Mouse (Mus musculus) cerebellum, adult 9-11 months (tissue): ENCODE results near the gene Wipi2.
A peak's percentile ranks its signal among the peaks of the same experiment; 100 is the strongest.

ENCODE experiments used
- DNase-seq: peaks from one replicate; pipeline ENCODE4 v3.0.0; 2022

Wipi2 gene

GRCm38 (mm10) chr5:142627398-142627797 is at the start of gene Wipi2:
Gene Wipi2 (plus strand): TSS chr5:142627698.
- no peak for DNase-seq

GRCm38 (mm10) chr5:142578192-142578591 is 49.3 kb upstream of the Wipi2 start:
- DNase-seq, result no peak

- DNase-seq, result peak; percentile 59
Measured at GRCm38 (mm10) chr5:142581517-142581916, 46.0 kb upstream of the Wipi2 start.

- DNase-seq, result peak; percentile 49
Measured at GRCm38 (mm10) chr5:142583616-142584126, 43.8 kb upstream of the Wipi2 start.

GRCm38 (mm10) chr5:142590953-142591616 is 36.4 kb upstream of the Wipi2 start:
- DNase-seq, result no peak

- DNase-seq, result peak; percentile 71
Measured at GRCm38 (mm10) chr5:142595698-142596097, 31.8 kb upstream of the Wipi2 start.

GRCm38 (mm10) chr5:142596723-142597122 is 30.8 kb upstream of the Wipi2 start:
- DNase-seq, result no peak

- DNase-seq, result no peak
Measured at GRCm38 (mm10) chr5:142597648-142598390, 29.7 kb upstream of the Wipi2 start.

- DNase-seq, result no peak
Measured at GRCm38 (mm10) chr5:142604379-142604778, 23.1 kb upstream of the Wipi2 start.

GRCm38 (mm10) chr5:142605288-142605687 is 22.2 kb upstream of the Wipi2 start:
- DNase-seq, result no peak

- DNase-seq, result no peak
Measured at GRCm38 (mm10) chr5:142608259-142608988, 19.1 kb upstream of the Wipi2 start, which contains the start of gene Mmd2. Gene Mmd2 (minus strand): TSS chr5:142608800.

GRCm38 (mm10) chr5:142608989-142609325 is 18.5 kb upstream of the Wipi2 start:
- DNase-seq, result peak; percentile 72

- DNase-seq, result no peak
Measured at GRCm38 (mm10) chr5:142610362-142610761, 17.1 kb upstream of the Wipi2 start.

GRCm38 (mm10) chr5:142614513-142614912 is 13.0 kb upstream of the Wipi2 start:
- no peak for DNase-seq

GRCm38 (mm10) chr5:142615638-142616037 is 11.9 kb upstream of the Wipi2 start:
- DNase-seq, result no peak

GRCm38 (mm10) chr5:142616326-142616725 is 11.2 kb upstream of the Wipi2 start:
- DNase-seq, result no peak

- DNase-seq, result peak; percentile 51
Measured at GRCm38 (mm10) chr5:142619866-142620265, 7.6 kb upstream of the Wipi2 start.

- no peak for DNase-seq
Measured at GRCm38 (mm10) chr5:142621421-142621820, 6.1 kb upstream of the Wipi2 start.

GRCm38 (mm10) chr5:142622134-142622533 is 5.4 kb upstream of the Wipi2 start:
- DNase-seq, result no peak

GRCm38 (mm10) chr5:142623080-142623479 is 4.4 kb upstream of the Wipi2 start:
- DNase-seq, result no peak

- peak; percentile 96 for DNase-seq
Measured at GRCm38 (mm10) chr5:142628726-142629662, 1.5 kb downstream of the Wipi2 start.

- DNase-seq, result no peak
Measured at GRCm38 (mm10) chr5:142629663-142630025, 2.1 kb downstream of the Wipi2 start.
